Mouse (Mus musculus) embryonic facial prominence, embryonic 11.5 days (tissue): ENCODE data around the gene Wsb1. TPM values are rescaled to one million over a fixed set of nuclear protein-coding genes. Genes with fewer than 3 reads are reported as not detected.
"Not testable (repeated sequence)": the region's sequence is repeated elsewhere in the genome, so short reads cannot be mapped to it uniquely, and the experiment has no call there.

Source experiments
- ATAC-seq: fragments of 200-750 bp; cut with Nextera tagmentation; replicated peaks from 2 replicates; pipeline ENCODE4 v1.8.0; 2017; ENCODE audit warnings: low read depth; ENCODE audit not compliant: insufficient number of reproducible peaks, low FRiP score, low TSS enrichment
- DNase-seq: peaks from one replicate; pipeline ENCODE4 v3.0.0-alpha.2; 2015; ENCODE audit warnings: low spot score
- H3K27ac ChIP-seq: fragments of 300-500 bp; sonication (generic); replicated peaks from 2 replicates; pipeline ENCODE4 v1.5.1; 2014; ENCODE audit warnings: mild to moderate bottlenecking, low read depth, low read length, control low read depth
- H3K27me3 ChIP-seq: fragments of 300-500 bp; sonication (generic); 2 replicates; pipeline ENCODE4 v1.6.1; 2014; ENCODE audit warnings: mild to moderate bottlenecking, low read length, moderate library complexity, mixed read lengths; ENCODE audit not compliant: control insufficient read depth, insufficient read depth
- H3K36me3 ChIP-seq: fragments of 300-500 bp; sonication (generic); replicated peaks from 2 replicates; pipeline ENCODE4 v1.6.1; 2014; ENCODE audit warnings: low read depth, mild to moderate bottlenecking, low read length, moderate library complexity, mixed read lengths; ENCODE audit not compliant: control insufficient read depth, insufficient read depth
- H3K4me1 ChIP-seq: fragments of 300-500 bp; sonication (generic); 2 replicates; pipeline ENCODE4 v1.6.1; 2014; ENCODE audit warnings: low read length, mixed read lengths; ENCODE audit not compliant: control insufficient read depth, insufficient read depth
- H3K4me2 ChIP-seq: fragments of 300-500 bp; sonication (generic); 2 replicates; pipeline ENCODE4 v1.6.1; 2014; ENCODE audit warnings: low read depth, mild to moderate bottlenecking, control low read depth, low read length, moderate library complexity
- H3K4me3 ChIP-seq: fragments of 300-500 bp; sonication (generic); 2 replicates; pipeline ENCODE4 v1.5.1; 2014; ENCODE audit warnings: low read depth, low read length, control low read depth
- H3K9ac ChIP-seq: fragments of 300-500 bp; sonication (generic); replicated peaks from 2 replicates; pipeline ENCODE4 v1.6.1; 2014; ENCODE audit warnings: mild to moderate bottlenecking, control low read depth, low read length
- H3K9me3 ChIP-seq: fragments of 300-500 bp; sonication (generic); replicated peaks from 2 replicates; pipeline ENCODE4 v1.6.1; 2016; ENCODE audit warnings: mild to moderate bottlenecking, low read length, inconsistent platforms, mixed read lengths; ENCODE audit not compliant: control insufficient read depth
- WGBS: fragments of 180-500 bp; shearing (Covaris S2); extraction: QIAGEN DNeasy Blood & Tissue Kit; methylation state at CpG from one replicate; pipeline ENCODE4 v1.1.7; 2014; 5-methylcytosine and 5-hydroxymethylcytosine counted together
- polyA plus RNA-seq: library from polyadenylated mRNA; unstranded; fragments of >200 nt; fragmentation: Nextera tagmentation; extraction: Ambion mirVana; gene quantifications from 2 replicates; pipeline ENCODE4 v1.2.1, GENCODE M21; 2014

Wsb1 gene
- polyA plus RNA-seq: 433 and 480 TPM in 2 replicates

- Histone ChIP-seq H3K27ac (peak within 1 kb of the TSS; percentile 90), H3K36me3 (peaks cover 7% of the 10 kb centered on the region; the same call in 1 of the 2 replicates), H3K9me3 (no peaks in the 10 kb centered on the region), H3K4me2 (peak within 1 kb of the TSS; percentile 74), H3K4me3 (peak within 1 kb of the TSS; percentile 87), H3K9ac (peak within 1 kb of the TSS; percentile 98), H3K27me3 (no peaks in the 10 kb centered on the region), H3K4me1 (no peaks in the 10 kb centered on the region)
- ATAC-seq (peak; percentile 77), DNase-seq (peak; percentile 94)
- 2% methylated on average over 50 of the region's 50 CpGs for WGBS
Measured at GRCm38 (mm10) chr11:79254391-79255098, at the start of gene Wsb1. Gene Wsb1, minus strand, starts transcription at chr11:79254671.

GRCm38 (mm10) chr11:79304245-79304644, 49.8 kb upstream of the Wsb1 start:
- WGBS: 88% methylated on average over 4 of the region's 4 CpGs
- H3K36me3 ChIP-seq, H3K27me3 ChIP-seq, ATAC-seq, H3K9me3 ChIP-seq, DNase-seq, H3K4me3 ChIP-seq, H3K27ac ChIP-seq, H3K4me2 ChIP-seq, H3K9ac ChIP-seq, H3K4me1 ChIP-seq: not testable (repeated sequence)

- H3K27ac ChIP-seq: no peak overlapping the region
- no peak overlapping the region for H3K4me2 ChIP-seq
- no peak overlapping the region for H3K4me3 ChIP-seq
- no peak for DNase-seq
- 87% methylated on average over 6 of the region's 6 CpGs for WGBS
- no peak for ATAC-seq
- no peak overlapping the region for H3K9ac ChIP-seq
- 0 out of 2 replicates have a peak, but pooled peaks cover 4% of the 10 kb centered on the region for H3K4me1 ChIP-seq
- no peaks in the 10 kb centered on the region for H3K36me3 ChIP-seq
- no peaks in the 10 kb centered on the region for H3K9me3 ChIP-seq
- H3K27me3 ChIP-seq: no peaks in the 10 kb centered on the region
Measured at GRCm38 (mm10) chr11:79303109-79303508, 48.6 kb upstream of the Wsb1 start.

GRCm38 (mm10) chr11:79299719-79300431, 45.4 kb upstream of the Wsb1 start:
- no peaks in the 10 kb centered on the region for H3K4me1 ChIP-seq
- no peaks in the 10 kb centered on the region for H3K27me3 ChIP-seq
- H3K9ac ChIP-seq: no peak overlapping the region
- H3K27ac ChIP-seq: no peak overlapping the region
- WGBS: 69% methylated on average over 9 of the region's 9 CpGs
- no peak overlapping the region for H3K4me3 ChIP-seq
- ATAC-seq (no peak), DNase-seq (no peak)
- no peak overlapping the region for H3K4me2 ChIP-seq
- H3K36me3 ChIP-seq: no peaks in the 10 kb centered on the region
- H3K9me3 ChIP-seq: no peaks in the 10 kb centered on the region

- no peak within 1 kb of the TSS for H3K27ac ChIP-seq
- DNase-seq (no peak), ATAC-seq (no peak)
- no peaks in the 10 kb centered on the region for H3K9me3 ChIP-seq
- H3K27me3 ChIP-seq: no peaks in the 10 kb centered on the region
- 87% methylated on average over 5 of the region's 5 CpGs for WGBS
- H3K4me1 ChIP-seq: no peaks in the 10 kb centered on the region
- no peaks in the 10 kb centered on the region for H3K36me3 ChIP-seq
- no peak within 1 kb of the TSS for H3K4me3 ChIP-seq
- no peak within 1 kb of the TSS for H3K4me2 ChIP-seq
- no peak within 1 kb of the TSS for H3K9ac ChIP-seq
Measured at GRCm38 (mm10) chr11:79296856-79297491, 42.5 kb upstream of the Wsb1 start, which contains the start of gene Gm9964. Gene Gm9964, minus strand, starts transcription at chr11:79296906.

GRCm38 (mm10) chr11:79296167-79296566, 41.7 kb upstream of the Wsb1 start:
- DNase-seq (peak; percentile 60), ATAC-seq (no peak)
- 43% methylated on average over 1 of the region's 1 CpGs for WGBS
- Histone ChIP-seq H3K4me2 (no peak overlapping the region), H3K9ac (no peak overlapping the region), H3K9me3 (no peaks in the 10 kb centered on the region), H3K36me3 (no peaks in the 10 kb centered on the region), H3K4me1 (no peaks in the 10 kb centered on the region), H3K27ac (no peak overlapping the region), H3K4me3 (no peak overlapping the region), H3K27me3 (no peaks in the 10 kb centered on the region)

- H3K9ac ChIP-seq: no peak overlapping the region
- no peak for DNase-seq
- H3K36me3 ChIP-seq: no peaks in the 10 kb centered on the region
- ATAC-seq: no peak
- WGBS: 69% methylated on average over 1 of the region's 1 CpGs
- H3K27me3 ChIP-seq: no peaks in the 10 kb centered on the region
- H3K4me3 ChIP-seq: no peak overlapping the region
- no peak overlapping the region for H3K27ac ChIP-seq
- no peaks in the 10 kb centered on the region for H3K9me3 ChIP-seq
- H3K4me1 ChIP-seq: no peaks in the 10 kb centered on the region
- H3K4me2 ChIP-seq: no peak overlapping the region
Measured at GRCm38 (mm10) chr11:79293971-79294370, 39.5 kb upstream of the Wsb1 start.

GRCm38 (mm10) chr11:79293025-79293424, 38.6 kb upstream of the Wsb1 start:
- no peaks in the 10 kb centered on the region for H3K4me1 ChIP-seq
- no peaks in the 10 kb centered on the region for H3K36me3 ChIP-seq
- DNase-seq (no peak), ATAC-seq (no peak)
- no peak overlapping the region for H3K27ac ChIP-seq
- no peak overlapping the region for H3K9ac ChIP-seq
- H3K4me2 ChIP-seq: no peak overlapping the region
- H3K9me3 ChIP-seq: no peaks in the 10 kb centered on the region
- WGBS: 84% methylated on average over 3 of the region's 3 CpGs
- H3K27me3 ChIP-seq: no peaks in the 10 kb centered on the region
- H3K4me3 ChIP-seq: no peak overlapping the region
